Mouse (Mus musculus): ENCODE measurements around the gene Spata17.

DNA sequence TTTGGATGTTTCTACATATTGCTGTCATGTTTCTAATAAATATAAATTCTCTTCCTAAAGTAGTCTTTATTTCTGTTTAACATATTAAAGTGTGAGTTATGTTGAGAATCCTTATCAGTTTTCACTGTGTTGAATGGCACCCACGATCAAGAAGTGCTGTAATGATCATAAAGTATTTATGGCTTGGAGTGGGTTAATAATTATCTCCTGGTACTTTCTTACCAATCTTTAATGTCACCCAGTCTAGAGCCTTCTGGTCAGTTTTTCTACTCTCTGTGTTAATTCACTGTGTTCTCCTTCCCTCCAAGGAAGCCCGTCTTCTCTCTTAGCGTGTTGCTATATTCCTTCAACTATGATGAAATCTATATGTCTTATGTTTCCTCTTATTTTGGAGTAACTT, 25.0 kb upstream of the Spata17 start:
- TF ChIP-seq CTCF (IDR thresholded peaks at IDR 0.05; ENCODE audit: low read depth) (no peak), EP300 (IDR thresholded peaks at IDR 0.05; ENCODE audit: low read depth) (no peak)

Data from liver, embryonic 14.5 days (tissue).